Mouse (Mus musculus): ENCODE data around the gene 5330417C22Rik.

Gene 5330417C22Rik

GRCm38 (mm10) chr3:108411026-108411753 lies 125.1 kb downstream of the 5330417C22Rik start:
- no peak for DNase-seq

DNA sequence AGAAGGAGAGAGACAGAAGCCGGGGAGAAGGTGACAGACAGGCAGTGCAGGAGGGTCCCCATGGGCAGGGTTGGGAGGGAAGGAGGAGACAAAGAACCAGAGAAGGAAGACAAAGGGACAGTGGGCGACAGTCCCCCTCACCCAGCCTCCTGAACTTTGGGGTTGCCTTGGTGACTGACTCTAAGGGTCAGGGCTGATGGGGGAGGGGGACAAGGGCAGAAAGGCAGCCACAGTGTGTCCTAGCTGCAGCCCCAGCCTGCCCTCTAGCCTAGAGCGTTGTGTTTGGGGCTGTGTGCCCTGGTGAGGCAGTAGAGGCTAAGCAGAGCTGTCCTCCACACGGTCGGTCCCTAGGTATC lies 126.0 kb downstream of the 5330417C22Rik start:
- DNase-seq, result no peak

GRCm38 (mm10) chr3:108409656-108410358 lies 126.5 kb downstream of the 5330417C22Rik start:
- peak; percentile 40 to 55 for DNase-seq

- no peak for DNase-seq
Observed at GRCm38 (mm10) chr3:108408517-108409008, 127.8 kb downstream of the 5330417C22Rik start.

GRCm38 (mm10) chr3:108406306-108406885 lies 129.9 kb downstream of the 5330417C22Rik start:
- no peak for DNase-seq
